Mouse (Mus musculus) left cerebral cortex, postnatal 10 days (tissue): ENCODE results near the gene Adamts18. TPM values are rescaled to one million over a fixed set of nuclear protein-coding genes. Genes with fewer than 3 reads are reported as not detected.

Experiments used
- DNase-seq, 2 experiments: peaks; one replicate each; pipeline ENCODE4 v3.0.0; 2021 to 2022; ENCODE audit warnings: low spot score in 2 of 2, mixed read lengths in 1 of 2; ENCODE audit errors: extremely low spot score in 1 of 2
- intact Hi-C: fragments of 180-260 bp; cut with DNase I; formaldehyde crosslinking; loops from one replicate; pipeline ENCODE4 v1.15.1; 2025
- total RNA-seq, 2 experiments: library from RNA; stranded (reverse); gene quantifications; 2 replicates each; pipeline ENCODE4 v1.2.3; 2021

The Adamts18 gene
- 10 to 100 TPM in 1 of 2 experiments, 1 to 10 TPM in 1; 7.7 to 10.0 TPM for total RNA-seq

DNA sequence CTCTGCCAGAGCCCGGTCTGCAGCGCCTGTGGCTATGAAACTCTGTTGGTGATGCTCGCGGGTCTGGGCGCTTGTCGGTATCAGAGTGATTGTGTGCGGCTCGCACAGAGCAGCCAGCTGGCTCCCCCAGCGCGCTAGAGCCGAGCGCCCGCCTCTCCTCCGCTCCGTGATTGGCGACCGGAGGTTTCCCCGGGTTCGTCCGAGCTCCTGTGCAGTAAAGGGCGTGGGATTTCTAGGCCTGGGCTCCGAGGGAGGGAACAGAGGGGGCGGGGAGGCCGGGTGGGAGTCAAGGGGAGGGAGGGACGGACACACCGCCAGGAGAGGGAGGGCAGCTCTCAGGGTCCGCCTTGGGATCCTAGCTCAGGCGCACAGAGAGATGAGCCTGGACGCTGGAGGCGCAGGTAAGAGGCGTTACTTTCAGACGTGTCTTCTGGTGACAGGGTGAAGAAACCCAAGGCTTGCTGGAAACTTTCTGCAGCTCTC is at the start of gene Adamts18:
Adamts18 (minus strand) TSS at position 86 of the 483 bp plus-strand sequence.
- intact Hi-C loops, result loop anchor here (5.0 kb wide), 2 partner anchors 139 to 186 kb away; no protein-coding TSS in a partner anchor
- peak; percentile 30 to 55 for DNase-seq

DNA sequence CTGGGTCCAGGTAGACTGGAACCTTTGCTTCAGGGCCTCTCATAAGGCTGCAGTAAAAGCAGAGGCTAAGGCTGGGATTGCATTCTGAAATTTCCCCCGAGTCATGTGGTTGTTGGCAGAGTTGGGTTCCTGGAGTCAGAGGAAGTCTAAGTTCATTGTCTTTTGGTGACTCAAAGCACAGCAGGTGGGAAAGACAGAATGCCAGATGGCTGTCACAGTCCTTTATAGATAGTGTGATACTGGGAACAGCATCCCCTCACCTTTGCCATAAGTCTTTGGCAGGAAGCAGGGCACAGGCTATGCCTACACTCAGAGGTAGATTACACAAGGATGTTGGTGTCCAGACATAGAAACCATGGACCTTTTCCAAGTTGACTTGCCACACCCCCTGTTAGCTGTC is 47.9 kb upstream of the Adamts18 start:
- DNase-seq, result no peak
- intact Hi-C loops, result no loop called here

DNA sequence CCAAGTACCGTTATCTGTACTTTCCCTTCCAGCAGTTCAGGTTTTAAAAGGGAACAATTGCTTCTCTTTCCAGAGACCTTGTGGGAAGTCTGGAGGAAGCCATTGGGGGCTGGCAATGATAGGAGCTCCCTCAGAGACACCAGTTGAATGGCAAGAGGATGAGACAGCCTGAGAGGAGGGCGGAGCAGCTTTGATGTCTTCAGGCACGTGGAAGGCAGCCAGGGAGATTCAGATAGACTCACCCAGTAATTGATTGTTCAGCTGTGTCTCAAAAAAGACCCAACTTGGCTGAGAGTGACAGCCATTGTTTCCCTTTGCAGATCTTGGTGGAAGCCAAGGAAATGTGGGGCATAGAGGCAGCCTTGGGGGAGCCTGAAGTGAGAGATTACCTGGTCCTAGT is 42.8 kb upstream of the Adamts18 start:
- no peak for DNase-seq

DNA sequence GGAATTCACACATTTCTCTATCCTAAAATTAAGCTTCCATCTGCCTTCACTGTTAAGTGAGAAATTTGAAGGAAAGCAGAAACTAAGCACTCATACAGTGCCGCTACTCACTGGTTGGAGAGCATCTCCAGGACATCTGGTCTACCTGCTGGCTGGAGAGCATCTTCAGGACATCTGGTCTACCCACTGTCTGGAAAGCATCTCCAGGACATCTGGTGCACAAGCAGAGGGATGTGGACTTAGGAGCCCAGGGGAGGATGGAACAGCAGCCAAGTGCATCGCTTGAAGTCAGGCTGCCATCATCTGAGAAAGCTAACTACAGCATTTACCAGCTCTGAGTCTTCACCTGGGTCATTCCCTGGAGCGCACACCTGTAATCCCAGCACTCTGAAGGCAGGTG is 38.0 kb upstream of the Adamts18 start:
- intact Hi-C loops, result no loop called here

More for the DNA sequence above, 42.8 kb upstream of the Adamts18 start:
- intact Hi-C loops, result no loop called here

DNA sequence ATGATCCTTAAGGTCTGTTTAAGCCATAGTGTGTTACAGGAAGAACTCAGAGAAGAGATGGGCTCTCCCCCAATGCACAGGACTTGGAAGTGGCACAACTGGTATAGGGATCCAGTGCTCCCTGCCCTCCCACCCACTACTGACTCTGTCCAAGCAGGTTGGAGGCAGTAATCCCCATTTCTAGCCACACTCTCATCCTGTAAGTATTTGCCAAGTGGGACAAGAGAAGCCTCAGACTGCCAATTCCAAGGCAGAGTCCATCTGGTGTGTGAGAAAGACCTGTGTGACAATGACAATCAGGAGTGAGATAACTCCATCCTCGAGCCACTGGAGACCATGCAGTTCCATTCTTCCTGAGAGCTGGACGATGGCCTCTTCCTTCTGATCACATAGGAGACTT is 36.6 kb upstream of the Adamts18 start:
- no peak for DNase-seq

More for the DNA sequence above, 38.0 kb upstream of the Adamts18 start:
- DNase-seq, result peak in 1 of 2 experiments; percentile 10

DNA sequence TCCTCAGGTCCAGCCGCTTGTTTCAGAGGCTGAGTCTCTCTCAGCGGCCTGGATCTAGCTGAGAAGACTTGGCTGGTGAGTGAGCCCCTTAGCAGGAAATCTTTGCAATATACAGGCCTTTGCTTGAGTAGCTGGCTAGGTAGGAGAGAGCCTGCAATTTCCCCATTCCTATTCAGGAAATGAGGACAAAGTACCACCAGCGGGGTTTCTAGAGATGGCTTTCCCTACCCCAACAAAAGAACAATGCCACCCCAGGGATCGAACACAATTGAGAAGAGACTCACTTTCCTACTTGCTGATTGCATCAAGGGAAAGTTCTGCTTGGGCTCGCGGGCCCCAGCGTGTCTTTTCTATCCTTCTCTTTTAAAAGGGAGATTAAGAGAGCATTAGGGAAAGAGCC is 35.5 kb upstream of the Adamts18 start:
- intact Hi-C loops, result no loop called here
- DNase-seq, result no peak

More for the DNA sequence above, 36.6 kb upstream of the Adamts18 start:
- intact Hi-C loops, result no loop called here

DNA sequence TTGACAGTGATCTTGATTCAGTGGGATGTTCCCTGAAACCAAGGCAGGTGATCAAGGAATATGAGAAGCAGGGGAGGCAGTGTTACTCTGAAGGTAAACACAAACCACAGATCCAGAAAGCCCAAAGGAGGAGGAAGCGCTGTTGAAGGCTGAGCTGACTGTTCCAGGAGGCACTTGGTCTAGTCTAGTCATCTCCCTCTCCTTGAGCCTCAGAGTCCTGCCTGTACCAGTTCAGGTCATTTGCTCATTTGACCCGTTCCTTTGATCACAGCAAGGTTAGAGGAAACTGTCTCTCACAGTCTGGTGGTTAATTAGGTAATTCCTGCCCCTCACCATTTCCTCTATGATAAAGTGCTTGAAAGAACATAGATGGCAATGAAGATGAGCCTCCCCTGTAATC is 34.0 kb upstream of the Adamts18 start:
- intact Hi-C loops, result no loop called here
- no peak for DNase-seq

DNA sequence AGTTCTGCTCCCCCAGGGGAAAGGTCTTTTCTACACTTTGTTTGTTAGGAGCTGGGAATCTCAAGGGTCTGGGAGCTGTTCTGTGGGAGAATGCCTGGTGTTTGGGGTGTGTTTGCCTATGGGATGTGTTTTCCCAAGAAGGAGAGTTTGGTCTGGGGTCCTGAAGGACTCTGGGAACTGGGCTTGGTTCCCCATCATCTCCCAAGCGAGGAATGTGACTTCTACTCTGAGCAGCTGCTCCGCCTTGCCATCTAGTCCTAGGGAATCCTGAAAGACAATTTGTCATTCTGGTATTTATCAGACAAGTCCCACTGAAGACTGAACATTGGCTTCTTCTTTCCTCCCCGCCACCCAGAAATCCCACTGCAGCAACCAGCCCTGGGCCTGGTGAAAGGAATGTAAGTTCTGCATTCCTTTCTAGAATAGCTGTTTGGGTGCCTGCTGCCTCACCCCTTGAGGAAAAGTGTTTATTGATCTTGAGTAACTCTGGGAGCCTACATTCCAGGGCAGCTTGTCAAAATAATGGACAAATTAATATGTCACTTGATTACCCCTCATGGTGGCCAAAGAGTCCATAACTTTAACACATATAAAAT is 30.0 kb upstream of the Adamts18 start:
- no peak for DNase-seq
- intact Hi-C loops, result no loop called here

DNA sequence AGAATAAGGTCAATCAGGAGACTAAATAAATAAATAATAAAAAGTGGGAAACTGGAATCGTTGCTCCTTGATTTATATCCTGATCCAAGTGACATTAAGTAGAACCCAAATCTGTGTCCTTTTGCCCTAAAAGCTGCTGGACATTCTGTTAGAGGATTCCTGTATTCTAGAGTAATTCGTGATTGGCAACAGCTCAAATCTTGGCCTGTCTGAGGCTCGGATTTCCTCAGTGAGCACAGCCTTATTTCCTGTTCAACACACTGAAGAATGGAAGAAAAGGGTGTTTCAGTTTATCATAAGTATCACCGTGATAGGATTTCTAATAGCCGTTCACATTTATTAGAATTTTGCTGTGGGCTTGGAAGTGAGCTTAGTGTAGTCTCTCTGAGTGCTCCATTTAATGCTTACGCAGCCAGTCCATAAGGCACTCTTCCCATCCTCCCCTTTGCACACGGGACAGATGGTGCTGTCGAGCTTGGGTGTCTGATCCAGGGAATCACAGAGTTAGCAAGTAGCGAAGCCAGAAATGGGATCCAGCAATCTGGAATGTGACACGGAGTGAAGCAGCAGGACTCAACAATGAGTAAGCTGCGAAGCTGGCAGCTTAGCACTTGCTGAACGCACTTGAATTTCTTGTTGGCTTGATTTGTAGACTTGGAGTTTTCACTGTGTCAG is 25.0 kb upstream of the Adamts18 start:
- DNase-seq, result peak; percentile 49 to 83
- intact Hi-C loops, result no loop called here

DNA sequence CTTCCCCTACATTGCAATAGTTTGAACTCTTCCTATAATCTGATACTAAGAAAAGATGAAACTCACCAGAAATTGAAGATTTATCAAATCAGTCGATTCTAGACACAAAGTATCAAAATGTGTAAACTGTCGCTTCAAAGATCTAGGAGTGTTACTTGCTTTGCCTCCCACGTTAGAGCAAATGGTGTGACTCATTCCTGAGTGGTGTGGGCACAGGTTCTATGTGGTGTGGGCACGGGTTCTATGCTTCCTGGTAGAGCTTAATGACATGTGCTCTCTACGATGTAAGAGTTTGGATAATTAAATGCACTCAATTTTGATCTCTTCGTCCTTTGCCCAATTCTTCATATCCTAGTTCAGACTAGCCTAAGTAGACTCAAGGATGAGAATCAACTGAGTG is 23.9 kb upstream of the Adamts18 start:
- intact Hi-C loops, result no loop called here
- DNase-seq, result no peak

DNA sequence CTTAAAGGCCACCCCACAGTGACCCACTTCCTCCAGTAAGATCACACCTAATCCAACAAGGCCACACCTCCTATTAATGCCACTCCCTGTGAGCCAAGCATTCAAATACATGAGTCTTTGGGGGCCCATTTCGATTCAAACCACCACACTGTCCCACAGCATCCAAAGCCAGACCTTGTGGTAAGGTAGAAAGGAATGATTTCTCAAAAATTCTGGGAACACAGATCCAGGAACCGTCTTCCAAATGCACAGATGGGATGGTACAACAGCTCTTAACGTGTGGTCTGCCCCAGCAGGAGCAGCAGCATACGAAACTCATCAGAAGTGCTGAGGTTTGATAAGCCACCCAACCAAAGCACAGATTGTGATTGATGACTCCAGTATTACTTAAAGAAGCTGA is 18.0 kb upstream of the Adamts18 start:
- DNase-seq, result no peak
- intact Hi-C loops, result no loop called here

DNA sequence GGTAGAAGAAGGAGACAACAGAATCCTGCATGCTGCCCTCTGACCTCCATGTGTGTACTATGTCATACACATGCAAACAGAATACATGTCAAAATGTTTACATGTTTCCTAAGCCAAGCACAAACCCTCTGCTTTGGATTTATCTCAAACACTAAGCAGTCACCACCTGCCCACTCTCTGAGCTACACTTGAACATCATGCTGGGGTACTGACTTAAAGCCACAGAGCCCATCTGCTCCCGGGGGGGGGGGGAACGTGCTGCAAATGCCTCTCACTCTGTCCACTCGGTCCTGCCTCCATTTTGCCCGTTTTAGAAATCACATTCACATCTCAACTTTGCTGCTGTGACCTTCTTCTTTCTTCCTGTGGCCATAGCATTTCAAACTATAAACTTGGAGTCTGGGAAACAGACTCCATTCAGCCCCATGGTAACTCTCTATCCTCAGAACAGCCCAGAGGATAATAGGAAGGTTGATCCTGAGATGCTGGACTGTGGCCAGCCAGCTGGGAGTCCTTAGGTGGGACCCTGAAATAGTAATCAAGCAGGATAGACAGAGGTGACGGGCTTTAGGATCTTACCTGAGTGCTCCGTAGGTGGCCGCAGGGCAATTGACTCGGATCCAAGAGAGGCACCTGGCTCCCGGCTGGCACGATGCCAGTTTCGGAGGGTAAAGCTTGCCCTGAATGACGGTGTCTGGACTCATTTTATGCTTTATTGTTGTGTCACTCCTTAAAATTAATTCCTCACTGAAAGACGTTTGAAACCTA is 17.0 kb upstream of the Adamts18 start:
- intact Hi-C loops, result no loop called here
- no peak for DNase-seq

DNA sequence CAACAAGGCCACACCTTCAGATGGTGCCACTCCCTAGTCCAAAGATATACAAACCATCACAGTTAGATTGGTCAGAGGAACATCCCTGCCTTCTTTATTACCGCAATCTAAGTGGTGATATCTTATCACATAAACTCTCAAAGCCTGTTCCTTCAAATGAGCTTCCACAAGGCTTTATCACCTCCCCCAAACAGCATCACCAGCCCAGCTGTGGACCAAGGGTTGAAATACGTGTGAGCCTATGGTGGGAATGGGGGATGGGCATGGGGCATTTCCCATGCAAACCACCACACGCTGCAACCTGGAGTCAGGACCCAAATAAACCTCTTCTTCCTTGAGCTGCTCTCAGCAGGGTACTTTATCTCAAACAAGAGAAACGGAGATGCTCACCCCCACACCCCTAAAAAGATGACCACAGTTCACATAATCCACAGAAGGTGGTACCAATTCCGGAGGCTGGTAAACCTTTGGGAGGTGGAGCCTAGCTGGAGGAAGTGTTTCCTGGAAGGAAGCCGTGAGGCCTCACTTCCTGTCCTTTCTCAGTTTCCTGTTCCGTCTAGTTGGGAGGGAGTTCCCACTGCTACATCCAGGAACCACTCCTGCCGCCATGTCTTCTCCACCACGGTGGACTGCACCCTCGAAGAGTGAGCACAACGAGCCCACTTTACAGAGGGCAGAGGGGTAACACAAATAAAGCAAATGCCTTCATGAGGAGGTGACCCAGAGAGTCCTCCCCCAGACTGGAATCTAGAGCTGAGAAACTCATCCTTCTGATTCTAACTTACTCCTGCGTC is 11.5 kb upstream of the Adamts18 start:
- intact Hi-C loops, result no loop called here

DNA sequence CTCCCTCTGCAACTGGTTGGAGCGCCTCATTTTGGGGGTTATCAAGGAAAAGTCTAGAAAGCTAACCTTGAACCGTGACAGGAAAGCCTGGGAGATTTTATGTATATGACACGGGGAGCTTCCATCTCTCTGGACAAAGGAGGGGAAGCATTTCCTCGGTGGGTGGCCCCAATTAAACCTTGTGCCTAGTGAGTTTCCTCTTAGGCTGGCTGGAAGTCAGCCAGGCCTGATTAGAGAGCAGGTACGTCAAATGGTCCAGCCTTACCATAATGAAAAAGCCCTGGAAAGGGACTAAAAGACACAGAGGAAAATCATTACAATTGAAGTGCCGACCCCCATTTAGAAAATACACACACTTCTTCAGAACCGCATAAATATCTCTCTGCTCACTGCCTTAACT is 10.3 kb upstream of the Adamts18 start:
- intact Hi-C loops, result no loop called here
- DNase-seq, result no peak

More for the DNA sequence above, 11.5 kb upstream of the Adamts18 start:
- DNase-seq, result no peak

DNA sequence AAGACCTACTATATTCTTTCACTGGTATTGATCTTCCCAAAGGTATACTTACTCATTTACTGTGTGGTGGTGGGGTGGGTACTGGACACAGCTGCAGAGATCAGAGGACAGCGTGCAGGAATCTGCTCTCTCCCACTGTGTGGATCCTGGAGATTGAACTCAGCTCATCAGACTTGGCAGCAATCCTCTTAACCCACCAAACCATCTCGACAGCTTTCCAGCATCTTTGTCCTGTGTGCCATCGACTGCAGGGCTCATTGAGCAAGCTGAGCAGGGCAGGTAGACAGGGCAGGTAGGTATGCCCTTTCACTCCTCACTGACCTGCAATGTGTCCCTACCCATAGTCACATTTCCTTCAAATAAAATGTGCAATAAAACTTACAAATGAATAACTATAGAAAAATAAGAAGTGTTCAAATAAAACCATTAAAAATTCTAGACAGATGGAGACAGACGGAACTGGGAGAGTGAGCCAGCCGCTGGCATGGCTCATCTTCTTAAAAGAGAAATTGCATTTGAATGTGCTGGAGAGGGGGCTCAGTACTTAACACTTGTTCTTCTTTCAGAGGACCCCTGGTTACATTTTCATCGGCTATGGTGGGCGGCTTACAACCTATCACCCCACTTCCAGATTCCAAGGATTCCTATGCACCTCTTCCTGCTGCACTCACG is 6.2 kb upstream of the Adamts18 start:
- intact Hi-C loops, result no loop called here

DNA sequence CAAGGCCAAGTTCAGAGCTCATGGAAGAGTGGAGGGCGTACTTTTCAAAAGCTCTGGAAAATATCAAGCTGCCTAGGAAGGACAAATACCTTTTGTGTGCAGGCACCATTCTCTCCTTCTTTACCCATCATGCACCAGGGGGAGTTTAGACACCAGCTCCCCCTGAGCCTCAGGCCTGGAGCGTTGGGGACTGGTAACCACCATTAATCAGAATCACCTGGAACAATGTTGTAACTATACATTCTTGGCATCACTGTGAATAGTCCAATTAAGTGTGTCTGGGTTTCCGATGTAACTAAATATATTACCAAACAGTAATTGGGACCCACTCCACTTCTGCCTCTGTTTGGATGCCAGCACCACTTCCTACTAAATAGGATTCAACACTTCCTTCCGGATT is 5.2 kb upstream of the Adamts18 start:
- no peak for DNase-seq
- intact Hi-C loops, result no loop called here

More for the DNA sequence above, 6.2 kb upstream of the Adamts18 start:
- no peak for DNase-seq

DNA sequence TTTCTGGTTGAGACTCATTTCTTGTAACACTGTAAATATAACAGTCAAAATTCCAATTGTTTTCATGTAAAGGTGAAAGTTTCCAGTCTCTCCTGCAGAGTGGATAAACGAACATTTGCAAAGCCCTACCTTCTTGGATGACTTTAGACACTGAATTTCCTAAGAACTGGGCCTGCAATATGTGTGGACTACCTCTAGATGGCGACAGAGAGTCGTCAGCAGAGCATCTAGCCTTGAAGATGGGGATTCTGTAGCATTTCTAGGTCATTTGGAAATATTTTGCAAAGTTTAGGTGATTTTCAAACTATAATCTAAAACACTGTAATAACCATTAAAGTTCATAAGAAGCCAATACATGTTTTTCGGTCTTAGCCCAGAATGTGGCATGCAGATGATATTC is 3.1 kb upstream of the Adamts18 start:
- no peak for DNase-seq
- intact Hi-C loops, result no loop called here

DNA sequence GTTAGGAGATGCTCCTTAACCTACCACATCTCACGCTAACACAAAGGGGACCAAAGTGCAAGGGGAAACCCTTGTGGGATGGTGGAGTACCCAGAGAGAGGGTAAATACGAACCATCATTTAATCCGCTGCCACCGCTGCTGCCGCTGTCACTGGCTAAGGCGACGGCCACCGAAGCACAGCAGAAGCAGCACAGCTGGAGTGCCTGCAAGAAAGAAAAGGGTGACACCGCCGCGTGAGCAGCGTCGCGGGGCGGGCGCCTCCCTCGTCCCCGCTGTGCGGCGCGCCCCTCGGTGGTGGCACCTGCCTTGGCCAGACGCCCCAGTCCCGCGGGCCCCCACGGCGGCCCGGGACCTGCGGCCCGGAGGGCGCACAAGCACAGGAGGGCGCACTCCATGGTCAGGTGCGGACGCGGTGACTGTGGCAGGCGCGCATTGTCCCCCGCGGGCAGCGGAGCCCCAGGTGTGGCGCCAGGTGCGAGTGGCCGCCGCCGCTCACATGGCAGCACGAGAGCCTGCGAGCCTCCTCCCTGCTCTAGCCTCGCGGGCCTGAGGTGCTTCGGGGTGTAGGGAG is 371 bp downstream of the Adamts18 start:
- DNase-seq, result peak in 1 of 2 experiments; percentile 28

More for the DNA sequence above, 371 bp downstream of the Adamts18 start:
- intact Hi-C loops, result loop anchor here (5.0 kb wide), 2 partner anchors 139 to 186 kb away; no protein-coding TSS in a partner anchor
